Mouse (Mus musculus) spleen, postnatal 10 days (tissue): ENCODE measurements around the gene Mreg.

Experiments used
- DNase-seq, 2 experiments: peaks; one replicate each; pipeline ENCODE4 v3.0.0; 2021 to 2022; ENCODE audit warnings: low spot score in 2 of 2

Gene Mreg

DNA sequence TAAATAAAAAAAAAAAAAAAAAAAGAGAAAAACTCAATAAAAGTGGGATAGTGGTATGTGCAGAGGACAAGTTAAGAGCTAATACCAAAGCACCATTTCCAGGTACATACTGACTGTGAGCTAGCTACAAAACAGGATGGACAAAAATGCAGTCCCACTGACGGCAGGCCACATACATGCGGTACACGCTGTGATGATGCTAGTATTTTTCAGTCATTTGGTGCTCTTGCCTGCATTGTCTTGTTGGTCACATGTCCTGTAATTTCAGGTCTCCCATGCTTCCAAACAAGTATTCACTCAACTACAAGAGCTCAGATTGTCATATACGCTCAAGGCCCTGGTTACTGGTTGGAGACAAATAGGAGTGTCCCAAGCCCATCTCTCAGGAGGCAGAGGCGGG is 15.4 kb upstream of the Mreg start:
- no peak for DNase-seq

DNA sequence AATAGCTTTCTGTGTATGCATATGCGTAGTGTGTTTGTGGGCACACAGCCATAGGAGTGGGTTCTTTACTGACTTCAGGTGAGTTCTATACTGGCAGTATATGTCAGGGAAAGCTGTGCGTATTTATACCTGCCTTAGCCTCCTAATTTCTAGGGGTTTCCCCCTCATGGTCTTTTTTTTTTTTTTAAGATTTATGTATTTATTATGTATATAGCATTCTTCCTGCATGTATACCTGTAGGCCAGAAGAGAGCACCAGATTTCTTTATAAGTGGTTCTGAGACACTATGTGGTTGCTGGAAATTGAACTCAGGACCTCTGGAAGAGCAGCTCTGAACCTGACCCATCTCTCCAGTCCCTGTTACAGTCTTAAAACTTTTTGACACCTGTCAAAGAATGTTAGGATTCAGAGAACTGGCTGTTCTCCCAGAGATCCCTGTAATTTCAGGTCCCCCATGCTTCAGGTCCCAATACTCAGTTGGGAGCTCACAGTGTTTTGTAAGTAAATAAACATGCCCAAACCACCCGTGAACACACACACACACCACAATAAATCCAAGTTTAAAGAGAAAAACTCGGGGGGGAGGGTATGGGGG is 14.9 kb upstream of the Mreg start:
- no peak for DNase-seq

DNA sequence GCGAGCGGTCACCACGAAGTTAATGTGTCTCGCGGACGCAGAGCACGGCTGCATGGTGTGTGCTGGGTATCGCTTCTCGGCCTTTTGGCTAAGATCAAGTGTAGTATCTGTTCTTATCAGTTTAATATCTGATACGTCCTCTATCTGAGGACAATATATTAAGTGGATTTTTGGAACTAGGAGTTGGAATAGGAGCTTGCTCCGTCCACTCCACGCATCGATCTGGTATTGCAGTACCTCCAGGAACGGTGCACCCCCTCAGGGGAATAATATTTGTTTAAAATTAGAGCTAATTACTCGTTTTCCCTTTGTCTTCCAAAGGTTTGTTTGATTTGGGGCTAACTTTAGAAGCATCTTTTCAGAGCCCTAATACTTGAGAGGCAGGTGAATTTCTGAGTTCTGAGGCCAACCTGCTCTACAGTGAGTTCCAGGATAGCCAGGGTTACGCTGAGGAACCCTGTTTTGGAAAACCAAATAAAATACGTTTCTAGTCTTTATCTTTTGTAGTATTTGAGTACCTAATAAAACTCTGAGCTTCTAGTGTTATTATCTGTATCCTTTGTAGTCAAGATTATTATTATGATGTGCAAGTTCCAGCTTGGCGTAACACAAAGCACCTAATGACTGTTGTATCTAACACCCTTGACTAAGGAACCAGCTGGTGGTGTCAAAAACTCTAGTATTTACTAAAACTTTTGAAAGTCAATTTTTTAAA is 14.2 kb upstream of the Mreg start:
- DNase-seq: peak in 1 of 2 experiments; percentile 35

DNA sequence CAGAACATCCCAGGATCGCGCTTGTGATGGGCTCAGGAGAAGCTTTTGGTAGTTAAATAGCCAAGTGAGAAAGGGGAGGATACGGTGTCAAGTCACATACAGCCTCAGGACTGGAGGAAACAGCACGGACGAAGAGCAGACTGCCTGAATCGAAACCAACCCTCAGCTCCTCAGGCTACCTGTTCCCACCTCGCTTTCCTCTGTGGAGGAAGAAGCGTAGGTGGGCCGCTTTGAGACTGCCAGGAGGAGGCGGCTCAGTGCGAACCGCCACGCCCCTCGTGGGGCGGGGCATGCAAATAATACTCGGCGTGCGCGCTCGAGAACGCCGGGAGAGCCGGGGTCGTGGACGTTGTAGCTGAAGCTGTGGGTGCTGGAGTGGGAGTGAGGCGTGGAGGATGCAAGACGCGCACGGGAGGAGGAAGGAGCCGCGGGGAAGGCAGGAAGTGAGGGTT is 13.6 kb upstream of the Mreg start:
- DNase-seq: peak; percentile 59 to 88

DNA sequence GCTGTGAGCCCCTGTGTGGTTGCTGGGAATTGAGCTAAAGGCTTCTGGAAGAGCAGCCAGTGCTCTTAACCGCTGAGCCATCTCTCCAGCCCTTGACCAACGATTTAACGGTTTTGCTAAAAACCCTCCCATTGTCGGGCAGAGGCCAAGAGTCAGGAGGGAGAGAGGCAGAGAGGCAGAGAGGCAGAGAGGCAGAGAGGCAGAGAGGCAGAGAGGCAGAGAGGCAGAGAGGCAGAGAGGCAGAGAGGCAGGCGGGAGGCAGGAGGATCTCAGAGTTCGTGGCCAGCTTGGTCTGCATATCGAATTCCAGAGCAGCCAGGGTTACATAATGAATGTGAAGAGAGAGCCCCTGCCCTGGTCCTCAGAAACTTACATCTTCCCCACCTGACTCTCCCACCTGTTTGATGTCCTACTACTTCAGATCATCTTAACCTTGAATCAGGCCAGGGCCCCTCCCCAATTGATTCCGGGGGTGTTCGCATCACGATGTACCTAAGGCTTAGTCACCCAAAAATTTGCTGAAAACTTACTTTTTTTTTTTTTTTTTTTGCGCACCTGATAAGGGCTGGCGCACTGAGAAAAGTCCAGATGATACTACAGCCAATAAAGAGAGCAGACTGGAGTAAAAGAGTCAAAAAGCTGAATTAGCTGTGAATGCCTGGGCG is 13.1 kb upstream of the Mreg start:
- no peak for DNase-seq

DNA sequence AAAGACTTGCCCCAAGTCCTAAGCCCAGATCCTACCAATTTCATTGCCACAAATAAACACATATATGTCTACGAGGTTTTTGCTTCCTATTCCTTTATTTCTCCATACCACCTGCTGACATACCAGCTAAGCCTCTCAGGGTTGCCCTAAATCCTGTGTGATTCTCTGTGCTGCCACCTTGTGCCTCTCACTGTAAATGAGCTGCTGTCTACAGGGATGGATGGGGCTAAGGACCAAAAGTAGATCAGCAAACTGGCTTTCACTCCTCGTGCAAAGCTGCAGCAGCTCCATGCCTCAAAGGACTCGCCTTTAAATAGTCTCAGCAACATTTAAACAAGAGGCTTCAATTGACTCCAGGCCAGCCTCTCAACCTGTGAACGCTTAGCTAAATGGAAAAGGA is 7.9 kb upstream of the Mreg start:
- peak in 1 of 2 experiments; percentile 30 for DNase-seq

DNA sequence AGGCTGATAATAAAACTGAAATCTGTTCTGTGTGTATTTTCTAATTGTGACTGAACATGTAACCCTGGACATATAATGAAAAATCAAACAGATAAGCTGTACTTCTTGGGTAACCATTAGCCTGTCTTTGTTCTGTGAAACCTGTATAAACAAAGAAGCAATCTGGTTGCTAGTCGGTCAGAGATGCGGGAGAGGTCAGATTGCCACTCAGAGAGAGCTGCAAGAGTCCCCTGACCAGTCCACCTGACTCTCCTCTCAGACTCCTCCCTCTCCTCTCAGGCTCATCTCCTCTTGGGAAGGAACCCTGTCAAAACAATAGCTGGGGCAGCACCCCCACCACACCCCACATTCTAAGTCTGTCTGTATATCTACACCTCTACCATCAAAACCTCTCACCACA is 7.0 kb upstream of the Mreg start:
- no peak for DNase-seq

DNA sequence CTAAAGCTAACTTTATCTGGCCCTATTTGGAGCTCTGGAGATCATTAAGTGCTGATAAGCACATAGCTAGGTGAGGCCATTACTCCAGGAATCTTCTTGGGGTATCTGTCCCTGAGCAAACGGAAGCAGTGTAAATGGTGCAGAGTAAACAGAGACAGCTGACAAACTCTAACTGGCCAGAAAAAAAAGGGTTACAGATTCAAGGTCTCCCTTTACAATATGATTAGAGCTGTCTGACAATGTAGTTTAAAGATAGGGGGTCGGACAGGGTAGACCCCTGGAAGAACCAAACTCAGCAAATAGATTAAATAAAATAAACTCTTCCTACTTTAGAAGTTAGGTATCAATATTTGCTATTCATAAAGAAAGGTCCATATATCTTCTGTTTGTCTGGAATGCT is 6.5 kb upstream of the Mreg start:
- no peak for DNase-seq

DNA sequence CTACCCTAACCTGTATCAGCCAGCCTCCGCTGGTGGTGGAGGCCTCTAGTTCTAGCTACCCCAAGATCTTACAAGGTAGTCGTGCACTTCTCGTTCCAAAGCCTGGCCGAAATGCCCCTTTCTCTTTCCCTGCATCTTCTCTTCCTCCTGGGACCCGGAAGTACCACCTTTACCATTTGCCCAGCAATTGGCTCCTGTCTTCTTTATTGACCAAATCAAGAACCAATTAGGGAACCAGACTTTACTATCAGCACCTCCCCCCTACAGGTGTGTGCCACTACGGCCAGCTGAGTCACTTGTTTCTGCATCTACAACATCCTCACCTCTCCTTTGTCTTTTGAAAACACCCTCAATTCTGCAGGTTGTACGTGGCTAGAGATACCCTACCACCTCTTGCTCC is 4.7 kb upstream of the Mreg start:
- DNase-seq: no peak

DNA sequence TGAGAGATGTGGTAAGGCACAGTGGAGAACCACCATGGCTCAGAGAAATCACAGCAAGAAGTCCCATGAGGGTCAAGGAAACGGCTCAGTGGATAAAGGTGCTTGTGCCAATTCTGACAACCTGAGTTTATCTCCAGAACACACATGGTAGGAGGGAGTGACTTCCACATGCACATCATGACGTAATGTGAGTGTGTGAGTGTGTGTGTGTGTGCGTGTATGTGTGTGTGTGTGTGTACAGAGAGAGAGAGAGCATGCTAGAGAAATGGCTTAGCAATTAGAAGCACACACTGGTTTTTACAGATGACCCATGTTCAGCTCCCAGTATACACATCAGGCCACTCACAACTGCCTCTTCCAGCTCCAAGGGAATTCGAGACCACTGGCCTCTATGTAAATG is 3.1 kb upstream of the Mreg start:
- DNase-seq: no peak

DNA sequence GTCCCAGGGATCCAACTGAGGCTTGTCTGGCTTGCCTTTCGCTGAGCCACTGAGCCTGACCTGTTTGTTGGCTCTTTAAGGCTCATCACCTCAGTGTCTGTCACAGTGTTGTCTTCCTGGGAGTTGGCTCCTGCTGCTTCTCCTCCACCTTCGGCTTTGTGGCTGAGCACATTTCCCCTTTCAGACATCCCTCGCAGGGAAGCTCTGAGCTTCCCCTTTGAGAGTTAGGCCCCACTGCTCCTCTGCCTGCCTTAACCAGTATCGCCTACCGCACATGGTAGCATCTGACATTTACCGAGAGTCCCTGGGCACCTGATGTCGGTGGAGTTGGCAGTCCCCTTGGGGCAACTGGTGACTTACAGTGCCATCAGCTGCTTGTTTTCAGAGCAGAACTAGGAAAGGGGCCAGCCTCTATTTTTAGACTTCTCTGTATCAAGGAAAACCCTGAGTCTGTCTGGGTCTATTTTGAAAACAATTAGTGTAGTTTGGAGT is 2.4 kb upstream of the Mreg start:
- peak in 1 of 2 experiments; percentile 31 for DNase-seq

DNA sequence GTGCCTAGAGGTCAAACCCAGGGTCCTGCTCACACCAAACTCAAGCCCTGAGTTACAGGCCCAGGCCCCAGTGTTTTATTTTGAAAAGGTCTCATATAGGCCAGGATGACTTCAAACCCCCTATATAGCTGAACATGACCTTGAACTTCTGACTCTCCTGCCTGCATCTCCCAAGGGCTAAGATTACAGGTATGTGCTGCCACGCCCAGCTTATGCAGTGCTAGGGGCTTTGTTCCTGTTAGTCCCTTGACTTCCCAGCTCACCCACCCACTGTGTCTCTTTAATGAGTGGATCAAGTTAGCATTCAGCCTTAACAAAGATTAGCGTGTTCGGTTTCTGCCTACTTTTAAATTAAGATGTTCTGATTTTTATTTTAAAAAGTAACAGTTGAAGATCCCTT is 1.8 kb upstream of the Mreg start:
- DNase-seq: no peak

DNA sequence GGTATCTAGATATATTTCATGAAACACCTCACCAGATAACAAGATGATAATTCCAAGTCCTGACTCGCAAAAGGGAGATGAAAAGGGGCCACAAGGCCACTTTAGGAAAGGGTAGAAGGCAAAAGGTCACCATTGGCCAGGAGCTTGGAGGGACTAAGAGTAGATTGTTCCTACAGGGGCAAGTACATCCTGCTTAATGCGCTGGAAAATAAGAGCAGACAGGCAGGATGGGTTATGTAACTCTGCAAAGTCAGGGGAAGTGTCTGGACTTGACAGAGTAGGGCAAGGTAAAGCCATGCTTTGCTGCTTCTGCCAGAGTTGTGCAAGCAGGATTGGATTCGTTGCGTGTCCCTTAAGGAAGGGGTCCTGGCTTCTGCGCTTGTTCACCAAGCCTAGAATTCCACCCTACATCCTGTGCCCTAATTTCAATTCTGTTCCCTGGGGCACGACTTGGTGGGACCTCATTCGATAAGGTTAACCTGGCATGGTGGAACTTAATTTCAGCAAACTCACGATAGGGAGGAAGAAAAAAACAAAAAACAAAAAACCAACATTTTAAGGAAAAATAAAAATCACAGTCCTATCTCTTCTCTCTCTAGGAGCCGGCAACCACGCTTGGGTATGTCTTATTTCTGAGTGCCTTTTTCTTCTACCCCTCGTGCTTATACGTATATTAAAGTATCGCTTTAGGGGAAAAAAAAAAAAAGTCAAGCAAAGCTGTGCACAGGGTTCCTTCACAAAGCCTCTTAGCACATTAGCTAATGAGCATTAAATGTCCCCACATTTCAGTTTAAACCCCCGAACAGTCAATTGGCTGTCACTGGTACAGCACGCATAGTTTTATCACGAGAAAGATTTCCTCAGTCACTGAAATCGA is 1.1 kb downstream of the Mreg start:
- DNase-seq: no peak

DNA sequence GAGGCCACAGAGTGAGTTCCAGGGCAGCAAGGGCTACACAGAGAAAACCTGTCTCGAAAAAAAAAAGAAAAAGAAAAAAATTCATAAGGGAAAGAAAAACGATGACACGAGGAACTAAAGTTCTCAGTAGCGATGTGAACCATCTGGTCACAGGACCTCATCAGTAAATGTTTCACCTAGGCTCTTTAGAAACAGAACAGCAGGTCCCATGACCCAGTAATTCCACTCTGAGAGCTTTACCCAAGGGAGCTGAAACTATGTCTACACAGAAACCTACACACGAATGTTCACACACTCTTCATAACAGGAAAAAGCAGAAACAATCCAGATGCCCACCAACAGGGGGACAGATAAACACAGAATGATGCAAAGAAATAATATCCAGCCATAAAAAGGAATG is 4.0 kb downstream of the Mreg start:
- no peak for DNase-seq

DNA sequence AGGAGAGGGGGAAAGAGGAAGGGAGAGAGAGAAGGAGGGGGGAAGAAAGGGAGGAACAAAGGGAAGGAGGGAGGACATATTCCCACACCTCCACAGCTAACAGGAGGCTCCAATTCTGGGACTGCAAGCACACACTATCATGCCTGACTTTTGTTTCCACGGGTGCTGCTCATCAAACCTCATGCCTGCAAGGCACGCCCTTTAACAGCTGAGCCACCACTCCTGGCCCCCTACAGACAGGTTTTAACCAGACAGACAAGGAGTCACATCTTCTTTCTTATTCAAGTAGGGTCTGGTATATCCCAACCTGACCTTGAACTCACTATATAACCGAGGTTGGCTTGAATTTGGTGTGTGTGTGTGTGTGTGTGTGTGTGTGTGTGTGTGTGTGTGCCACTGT is 7.0 kb downstream of the Mreg start:
- no peak for DNase-seq

DNA sequence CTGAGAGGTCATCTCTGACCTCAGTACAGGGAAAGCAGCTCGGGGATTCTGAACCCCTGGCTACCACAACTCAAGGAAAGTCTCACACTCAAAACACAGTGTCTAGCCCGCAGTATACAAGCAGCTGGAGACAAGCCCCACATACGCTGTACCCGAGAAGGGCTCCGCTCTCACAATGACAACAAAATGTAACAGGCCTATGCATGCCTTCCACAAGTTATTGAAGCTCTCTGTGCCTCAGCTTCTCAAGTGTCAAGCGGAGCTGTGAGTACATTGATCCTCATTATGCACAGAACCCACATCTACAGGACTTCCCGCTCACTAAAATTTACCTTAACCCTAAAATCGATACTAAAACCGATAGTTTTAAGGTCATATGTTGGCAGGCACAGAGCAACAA is 8.9 kb downstream of the Mreg start:
- DNase-seq: no peak

DNA sequence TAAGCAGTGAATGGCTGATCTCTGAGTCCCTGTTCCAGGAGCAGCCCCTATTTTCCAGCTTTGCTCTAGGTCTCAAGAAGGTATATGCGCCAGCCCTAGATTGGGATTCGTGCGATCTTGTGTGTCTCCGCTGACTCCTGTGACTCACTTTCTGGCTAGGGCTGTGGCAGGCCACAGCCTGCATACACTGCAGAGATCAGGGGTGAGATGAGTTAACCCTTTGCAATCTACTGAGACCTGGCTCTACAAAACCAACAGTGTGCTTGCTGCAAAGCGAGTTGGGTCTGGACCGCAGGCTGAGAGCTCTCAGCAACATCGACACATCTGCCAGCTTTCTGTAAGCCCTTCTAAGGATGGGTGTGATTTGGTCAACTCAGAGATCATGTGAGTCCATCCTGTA is 9.4 kb downstream of the Mreg start:
- no peak for DNase-seq

DNA sequence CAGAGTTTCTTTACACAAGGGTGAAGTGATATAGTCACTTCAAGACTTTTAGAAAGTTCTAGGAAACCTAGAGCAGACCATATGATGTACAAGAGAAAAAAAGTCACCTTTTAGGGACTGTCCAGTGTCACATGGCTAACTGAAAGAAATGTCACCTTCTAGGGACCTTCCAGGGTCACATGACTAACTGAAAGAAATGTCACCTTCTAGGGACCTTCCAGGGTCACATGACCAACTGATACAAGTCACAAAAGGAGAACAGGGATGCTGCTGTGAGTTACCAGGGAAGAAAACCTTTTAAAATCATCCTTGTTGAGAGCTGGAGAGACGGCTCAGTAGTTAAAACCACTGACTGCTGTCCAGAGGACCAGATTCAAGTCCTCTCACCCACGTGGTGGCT is 10.0 kb downstream of the Mreg start:
- no peak for DNase-seq

DNA sequence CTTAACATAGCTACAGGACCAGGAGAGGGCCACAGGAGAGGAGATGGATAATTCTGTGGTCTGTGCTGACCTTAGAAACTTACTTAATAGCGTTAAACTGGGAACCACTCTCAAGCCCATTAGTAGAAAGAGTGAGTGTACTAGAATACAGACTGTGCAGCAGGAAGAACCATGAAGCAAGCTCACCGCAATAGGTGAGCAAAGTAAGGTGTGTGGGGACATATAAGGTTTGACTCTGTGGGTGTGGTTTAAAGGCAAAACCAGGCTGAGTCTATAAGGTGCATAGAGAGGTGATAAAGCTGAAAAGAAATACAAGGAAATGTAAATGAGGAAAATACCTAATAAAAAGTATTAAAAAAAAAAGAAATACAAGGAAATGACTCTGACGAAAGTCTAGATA is 11.0 kb downstream of the Mreg start:
- no peak for DNase-seq

DNA sequence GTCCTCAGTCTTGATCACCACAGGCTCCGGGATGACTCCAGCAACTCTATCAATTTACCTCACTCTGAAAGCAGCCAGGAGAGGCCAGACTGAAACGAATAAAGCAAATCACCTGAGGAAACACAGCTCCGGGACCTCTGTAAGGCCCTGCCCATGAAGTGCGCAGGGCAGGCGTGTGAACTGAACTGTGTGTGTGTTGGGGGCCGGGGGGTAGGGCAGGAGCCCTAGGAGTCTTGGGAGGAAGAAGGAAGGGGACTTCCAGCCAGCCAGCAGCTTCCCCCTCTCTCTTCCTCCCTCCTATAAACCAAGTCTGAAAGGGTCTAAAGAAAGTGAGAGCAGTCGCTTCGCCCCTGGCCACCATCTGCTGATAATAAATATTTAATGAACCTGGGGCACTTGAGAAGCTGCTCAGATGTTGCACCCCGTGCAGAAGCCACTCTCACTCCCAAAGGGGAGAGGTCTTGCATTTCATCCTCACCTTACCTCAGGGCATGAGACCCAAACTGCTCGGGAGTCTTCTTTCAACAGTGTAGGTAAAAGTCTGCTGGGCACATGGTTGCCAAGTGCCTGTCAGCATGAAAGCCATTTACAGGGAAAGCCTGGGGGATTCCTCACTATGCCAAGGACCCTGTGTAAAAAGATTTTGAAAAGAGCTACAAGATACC is 13.8 kb downstream of the Mreg start:
- DNase-seq: no peak

DNA sequence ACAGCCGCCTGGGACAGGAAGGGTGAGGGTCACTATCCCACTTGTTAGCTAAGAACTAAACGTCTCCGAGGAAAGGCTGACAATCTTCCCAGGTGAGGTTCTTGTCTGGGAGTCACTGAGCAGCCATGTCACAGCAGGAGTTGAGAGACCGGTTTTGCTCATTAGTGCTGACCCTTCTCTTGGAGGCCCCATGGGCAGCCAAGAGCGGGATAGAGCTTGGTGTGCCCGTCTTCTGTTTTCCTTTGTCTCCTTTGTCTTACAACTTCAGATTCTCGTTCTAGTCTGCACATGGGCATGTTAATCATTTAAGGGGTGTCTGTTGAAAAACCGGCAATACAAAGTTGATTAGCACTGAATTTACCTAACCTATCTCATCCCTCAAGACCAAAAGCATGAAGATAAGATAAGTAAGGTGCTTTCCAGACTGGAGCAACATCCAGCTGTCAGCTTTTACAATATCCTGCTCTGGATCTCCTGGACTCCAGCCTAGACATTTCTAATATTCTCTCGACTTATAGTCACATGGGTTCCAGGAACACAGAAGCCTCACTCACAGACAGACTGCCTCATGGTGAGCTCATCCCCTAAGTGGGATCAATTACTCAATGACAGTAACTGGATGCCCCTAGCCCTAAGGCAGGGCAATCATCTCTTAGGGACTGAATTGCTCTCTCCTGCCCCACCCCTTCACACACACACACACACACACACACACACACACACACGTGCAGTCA is 15.3 kb downstream of the Mreg start:
- no peak for DNase-seq
